Mouse (Mus musculus): ENCODE data around the gene Psmd9.

DNA sequence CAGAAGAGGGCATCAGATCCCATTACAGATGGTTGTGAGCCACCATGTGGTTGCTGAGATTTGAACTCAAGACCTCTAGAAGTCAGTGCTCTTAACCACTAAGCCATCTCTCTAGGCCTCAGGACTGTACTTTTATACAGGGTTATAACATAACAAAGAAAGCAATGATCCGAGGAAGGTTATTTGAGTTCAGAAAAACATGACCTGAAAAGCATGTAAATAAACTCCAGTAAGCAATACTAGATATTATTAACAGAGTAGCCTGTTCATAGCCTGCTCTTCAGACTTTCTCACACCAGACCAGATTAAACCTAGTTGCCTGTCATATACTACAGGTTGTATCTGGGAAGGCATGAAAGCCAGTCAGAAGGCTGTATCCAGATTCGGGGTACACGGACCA, 18.1 kb downstream of the Psmd9 start:
- TF ChIP-seq CTCF (IDR thresholded peaks at IDR 0.05; ENCODE audit: borderline replicate concordance, insufficient read depth, low read depth, low read length) (no peak), POLR2A (IDR thresholded peaks at IDR 0.05; ENCODE audit: borderline replicate concordance, insufficient read depth, low read length) (no peak)

Measured in cerebellum, adult 2 months (tissue).